Mouse (Mus musculus): Measurements from ENCODE around the gene Fig4. TPM values are rescaled to one million over a fixed set of nuclear protein-coding genes. Genes with fewer than 3 reads are reported as not detected.

Gene Fig4
- polyA plus RNA-seq, 1 experiment from 2014 or later, result 15.1 TPM

DNA sequence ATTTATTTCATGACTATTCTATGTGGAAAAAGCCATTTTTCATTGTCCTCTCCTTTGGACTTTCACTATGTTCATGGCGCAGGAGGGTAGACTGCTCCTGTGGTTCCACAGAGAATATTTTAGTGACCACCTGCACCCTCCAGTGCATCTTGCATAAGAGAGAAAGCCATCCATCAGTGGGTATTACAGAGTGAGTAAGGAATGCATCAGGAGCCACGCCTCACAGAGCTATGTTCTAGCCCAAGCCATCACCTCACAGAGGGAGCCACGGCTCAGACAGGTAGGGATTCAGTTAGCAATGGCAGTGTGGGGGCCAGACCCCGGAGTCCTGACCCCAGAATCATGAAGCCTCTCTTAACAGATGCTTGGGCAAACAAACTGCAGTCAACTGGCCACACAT is 93.5 kb downstream of the Fig4 start:
- no peaks in the 10 kb centered on the region for H3K4me1 ChIP-seq (replicated peaks)
- no peaks in the 10 kb centered on the region for H3K9me3 ChIP-seq
- H3K4me3 ChIP-seq (replicated peaks), result no peak overlapping the region
- no peaks in the 10 kb centered on the region for H3K27me3 ChIP-seq
- no peak overlapping the region for H3K27ac ChIP-seq
- no peak overlapping the region for H3K9ac ChIP-seq (replicated peaks)
- H3K36me3 ChIP-seq, result no peaks in the 10 kb centered on the region
- no peak for ATAC-seq (ENCODE audit: insufficient number of reproducible peaks, insufficient read depth, low FRiP score, low TSS enrichment, low read depth)
- no peak overlapping the region for H3K4me2 ChIP-seq
- WGBS, result 71% methylated on average over 4 of the region's 4 CpGs

DNA sequence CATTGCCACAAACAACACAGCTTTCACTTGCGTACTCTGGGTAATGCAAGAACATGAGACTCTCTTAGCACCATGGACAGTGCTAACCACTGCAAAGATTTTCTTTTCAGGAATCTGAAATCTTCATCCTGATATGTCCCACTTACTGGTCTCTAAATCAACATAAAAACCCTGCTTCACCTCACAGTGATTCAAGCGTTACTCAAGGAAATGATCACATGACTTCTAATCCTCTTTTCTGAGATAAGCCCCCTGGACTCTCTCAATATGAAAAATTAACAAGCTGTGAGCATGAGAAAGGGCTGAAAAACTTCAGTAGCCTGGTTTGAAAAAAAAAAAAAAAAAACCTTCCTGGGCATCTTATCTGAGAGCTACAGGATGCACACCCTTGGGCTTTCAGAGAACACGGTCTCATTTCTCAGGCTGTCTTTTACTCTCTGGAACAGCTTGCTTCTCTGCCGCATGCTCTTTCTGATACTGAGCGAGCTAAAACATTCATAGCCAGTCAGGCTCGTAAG is 94.1 kb downstream of the Fig4 start:
- no peaks in the 10 kb centered on the region for H3K9me3 ChIP-seq
- no peak overlapping the region for H3K4me2 ChIP-seq
- no peak overlapping the region for H3K27ac ChIP-seq
- H3K4me1 ChIP-seq (replicated peaks), result no peaks in the 10 kb centered on the region
- 80% methylated on average over 6 of the region's 6 CpGs for WGBS
- H3K36me3 ChIP-seq, result no peaks in the 10 kb centered on the region
- no peaks in the 10 kb centered on the region for H3K27me3 ChIP-seq
- H3K4me3 ChIP-seq (replicated peaks), result no peak overlapping the region
- no peak for ATAC-seq (ENCODE audit: insufficient number of reproducible peaks, insufficient read depth, low FRiP score, low TSS enrichment, low read depth)
- no peak overlapping the region for H3K9ac ChIP-seq (replicated peaks)

DNA sequence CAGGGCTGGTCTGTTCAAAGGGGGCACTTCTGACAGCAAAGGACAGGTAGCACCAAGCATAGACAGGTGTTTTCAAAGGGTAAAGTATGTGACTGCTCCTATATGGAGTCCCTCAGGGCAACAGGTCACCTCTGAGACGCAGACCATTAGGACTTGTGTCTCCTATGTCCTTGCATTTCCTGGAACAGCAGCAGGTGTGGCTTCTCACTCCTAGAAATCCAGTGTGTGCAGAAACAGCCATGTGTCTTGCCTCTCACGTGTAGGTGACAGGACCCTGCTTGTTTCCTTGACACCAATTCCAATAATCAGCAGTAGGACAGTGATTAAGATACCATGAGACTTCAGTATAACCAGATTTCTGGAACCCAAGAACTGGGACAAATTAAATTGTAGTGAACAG is 97.4 kb downstream of the Fig4 start:
- no peak for ATAC-seq (ENCODE audit: insufficient number of reproducible peaks, insufficient read depth, low FRiP score, low TSS enrichment, low read depth)
- H3K27me3 ChIP-seq, result no peaks in the 10 kb centered on the region
- H3K36me3 ChIP-seq, result no peaks in the 10 kb centered on the region
- WGBS, result 72% methylated on average over 2 of the region's 2 CpGs
- H3K4me2 ChIP-seq, result no peak overlapping the region
- H3K9ac ChIP-seq (replicated peaks), result no peak overlapping the region
- H3K9me3 ChIP-seq, result no peaks in the 10 kb centered on the region
- no peak overlapping the region for H3K4me3 ChIP-seq (replicated peaks)
- H3K4me1 ChIP-seq (replicated peaks), result no peaks in the 10 kb centered on the region
- no peak overlapping the region for H3K27ac ChIP-seq

DNA sequence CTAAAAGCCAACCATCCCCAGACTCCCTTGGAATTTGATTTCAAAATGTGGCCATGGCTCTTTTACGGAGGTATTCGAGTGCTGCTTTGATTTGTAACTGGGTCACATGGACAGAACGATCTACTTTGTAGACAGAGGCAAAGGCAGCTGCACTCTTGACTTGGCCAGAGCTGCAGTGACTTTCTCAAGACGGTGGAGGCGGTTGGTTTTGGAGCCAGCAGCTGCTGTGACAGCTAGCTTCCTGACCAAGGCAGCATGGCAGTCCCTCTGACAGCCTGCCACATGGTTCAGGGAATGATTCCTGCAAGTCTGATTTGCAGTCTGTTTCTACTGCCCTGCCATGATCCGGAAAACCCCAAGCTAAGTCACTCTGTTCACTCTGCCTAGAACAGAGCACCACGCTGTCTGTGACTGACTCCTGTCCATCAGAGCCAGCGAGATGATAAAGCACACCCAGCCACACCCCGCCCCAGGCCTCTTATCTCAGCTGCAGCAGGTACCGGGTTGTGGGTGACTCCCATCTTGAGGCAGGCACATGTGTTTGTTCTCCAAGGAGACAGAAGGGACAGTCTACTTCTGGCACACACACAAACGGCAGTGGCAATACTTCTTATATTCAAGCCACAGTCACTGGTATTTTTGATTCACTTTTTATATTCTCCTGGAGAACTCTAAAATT is 98.3 kb downstream of the Fig4 start:
- Histone ChIP-seq H3K9ac (replicated peaks) (no peak overlapping the region), H3K4me2 (no peak overlapping the region), H3K4me1 (replicated peaks) (no peaks in the 10 kb centered on the region), H3K4me3 (replicated peaks) (no peak overlapping the region), H3K27me3 (no peaks in the 10 kb centered on the region), H3K36me3 (no peaks in the 10 kb centered on the region), H3K9me3 (no peaks in the 10 kb centered on the region), H3K27ac (no peak overlapping the region)
- 71% methylated on average over 11 of the region's 11 CpGs for WGBS
- ATAC-seq (ENCODE audit: insufficient number of reproducible peaks, insufficient read depth, low FRiP score, low TSS enrichment, low read depth), result no peak

DNA sequence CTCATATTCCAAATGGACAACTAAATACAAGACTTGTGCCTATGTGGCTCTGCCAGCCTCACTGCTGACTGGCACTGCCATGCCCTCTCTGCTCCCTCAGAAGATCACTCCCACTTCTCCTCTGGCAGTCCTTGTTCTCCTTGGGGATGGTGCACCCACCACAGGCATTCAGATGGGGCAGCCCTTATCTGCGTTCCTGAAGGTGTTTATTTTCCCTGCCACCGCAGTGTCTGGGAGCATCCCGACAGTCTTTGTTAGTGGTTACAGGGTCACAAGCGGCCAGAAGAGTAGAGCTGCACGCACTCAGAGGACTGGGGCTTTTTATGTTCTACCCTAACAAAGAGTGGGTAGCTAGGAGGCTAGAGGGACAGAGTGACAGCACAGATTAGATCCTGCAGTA is 98.9 kb downstream of the Fig4 start:
- ATAC-seq (ENCODE audit: insufficient number of reproducible peaks, insufficient read depth, low FRiP score, low TSS enrichment, low read depth), result no peak
- no peak overlapping the region for H3K9ac ChIP-seq (replicated peaks)
- no peaks in the 10 kb centered on the region for H3K4me1 ChIP-seq (replicated peaks)
- H3K36me3 ChIP-seq, result no peaks in the 10 kb centered on the region
- no peak overlapping the region for H3K4me3 ChIP-seq (replicated peaks)
- H3K27me3 ChIP-seq, result no peaks in the 10 kb centered on the region
- no peak overlapping the region for H3K4me2 ChIP-seq
- H3K27ac ChIP-seq, result no peak overlapping the region
- WGBS, result 39% methylated on average over 5 of the region's 5 CpGs
- no peaks in the 10 kb centered on the region for H3K9me3 ChIP-seq

DNA sequence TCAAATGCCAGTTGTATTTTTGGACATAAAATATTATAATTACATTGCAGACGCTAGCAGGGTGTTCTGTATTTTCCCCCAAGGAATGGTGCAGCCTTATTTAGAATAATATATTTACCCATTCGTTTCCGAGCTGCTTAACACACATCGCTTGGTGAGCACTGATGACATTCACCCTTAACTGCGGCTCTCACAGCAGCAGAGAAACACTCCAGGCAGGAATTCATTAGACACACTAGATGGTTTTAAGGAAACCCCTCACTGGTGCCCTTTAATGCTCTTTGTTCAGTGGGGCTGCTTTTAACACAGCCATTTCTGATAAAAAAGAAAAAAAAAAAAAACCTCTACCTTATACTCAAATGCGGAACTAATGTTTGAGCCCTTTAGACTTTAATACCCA is 104.3 kb downstream of the Fig4 start:
- no peak overlapping the region for H3K4me3 ChIP-seq (replicated peaks)
- H3K9me3 ChIP-seq, result no peaks in the 10 kb centered on the region
- no peak overlapping the region for H3K9ac ChIP-seq (replicated peaks)
- no peak overlapping the region for H3K27ac ChIP-seq
- no peaks in the 10 kb centered on the region for H3K36me3 ChIP-seq
- no peak overlapping the region for H3K4me2 ChIP-seq
- no peak for ATAC-seq (ENCODE audit: insufficient number of reproducible peaks, insufficient read depth, low FRiP score, low TSS enrichment, low read depth)
- no peaks in the 10 kb centered on the region for H3K27me3 ChIP-seq
- WGBS, result 71% methylated on average over 6 of the region's 6 CpGs
- H3K4me1 ChIP-seq (replicated peaks), result no peaks in the 10 kb centered on the region

DNA sequence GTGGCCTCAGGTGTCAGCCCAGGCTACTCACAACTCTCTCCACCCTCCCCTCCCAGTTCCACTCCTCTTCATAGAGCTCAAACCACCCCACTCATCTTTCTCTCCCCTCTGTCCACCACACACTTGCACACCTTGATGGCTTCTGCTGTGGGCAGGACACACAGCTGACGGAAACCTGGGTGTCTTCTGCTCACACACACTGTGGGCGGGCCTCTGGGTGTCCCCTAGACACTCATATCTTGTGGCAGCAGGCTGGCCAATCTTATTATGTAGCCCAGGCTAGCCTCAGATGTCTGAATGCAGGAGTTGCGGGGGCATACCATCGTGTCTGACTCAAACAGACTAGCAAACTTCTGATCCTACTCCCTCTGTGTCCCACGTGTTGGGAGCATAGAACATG is 105.3 kb downstream of the Fig4 start:
- WGBS, result 91% methylated on average over 5 of the region's 5 CpGs
- H3K4me2 ChIP-seq, result no peak overlapping the region
- no peaks in the 10 kb centered on the region for H3K27me3 ChIP-seq
- H3K4me3 ChIP-seq (replicated peaks), result no peak overlapping the region
- H3K36me3 ChIP-seq, result no peaks in the 10 kb centered on the region
- ATAC-seq (ENCODE audit: insufficient number of reproducible peaks, insufficient read depth, low FRiP score, low TSS enrichment, low read depth), result no peak
- H3K9ac ChIP-seq (replicated peaks), result no peak overlapping the region
- H3K9me3 ChIP-seq, result no peaks in the 10 kb centered on the region
- H3K4me1 ChIP-seq (replicated peaks), result no peaks in the 10 kb centered on the region
- no peak overlapping the region for H3K27ac ChIP-seq

DNA sequence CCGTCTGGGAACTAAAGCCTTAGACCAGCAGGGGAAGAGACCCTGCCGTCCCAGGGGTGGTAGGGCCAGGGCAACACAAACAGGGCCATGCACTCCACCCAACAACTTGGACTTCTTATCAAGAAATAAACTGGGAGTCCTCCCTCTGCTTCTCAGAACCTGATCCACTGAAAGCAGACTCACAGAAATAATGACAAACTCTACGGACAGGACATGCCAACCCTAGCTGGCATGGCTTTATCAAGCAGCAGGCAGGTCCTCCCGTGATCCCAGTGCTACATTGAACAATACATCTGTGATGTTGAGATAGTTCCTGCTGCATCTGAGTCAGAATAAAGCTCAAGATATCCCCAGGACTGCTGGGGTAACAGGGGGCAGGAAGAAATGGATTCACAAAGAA is 106.8 kb downstream of the Fig4 start:
- Histone ChIP-seq H3K27ac (no peak overlapping the region), H3K4me1 (replicated peaks) (no peaks in the 10 kb centered on the region), H3K27me3 (no peaks in the 10 kb centered on the region), H3K9ac (replicated peaks) (no peak overlapping the region), H3K9me3 (no peaks in the 10 kb centered on the region), H3K36me3 (no peaks in the 10 kb centered on the region), H3K4me2 (no peak overlapping the region), H3K4me3 (replicated peaks) (no peak overlapping the region)
- 83% methylated on average over 4 of the region's 4 CpGs for WGBS
- no peak for ATAC-seq (ENCODE audit: insufficient number of reproducible peaks, insufficient read depth, low FRiP score, low TSS enrichment, low read depth)

DNA sequence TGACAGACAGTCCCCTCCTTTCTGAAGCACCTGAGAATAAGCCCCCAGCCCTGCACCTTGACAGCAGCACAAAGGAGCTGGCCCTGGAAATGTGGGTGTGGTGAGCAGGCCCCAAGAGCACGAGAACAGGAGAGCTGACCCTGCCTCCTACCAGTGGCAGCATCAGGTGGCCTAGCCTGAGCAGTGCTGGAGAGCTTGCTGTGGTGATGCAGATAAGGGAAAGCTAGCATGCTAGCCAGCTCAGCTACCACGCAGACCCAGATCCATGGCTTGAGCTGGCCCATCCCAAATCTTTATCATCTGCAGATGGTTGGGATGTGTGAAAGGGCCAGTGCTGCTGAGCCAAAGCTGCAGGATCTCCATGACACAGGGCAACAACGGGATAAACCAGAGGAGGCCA is 113.7 kb downstream of the Fig4 start:
- Histone ChIP-seq H3K9me3 (no peaks in the 10 kb centered on the region), H3K9ac (replicated peaks) (no peak overlapping the region), H3K36me3 (no peaks in the 10 kb centered on the region), H3K4me1 (replicated peaks) (no peaks in the 10 kb centered on the region), H3K4me3 (replicated peaks) (no peak overlapping the region), H3K4me2 (no peak overlapping the region), H3K27ac (no peak overlapping the region), H3K27me3 (no peaks in the 10 kb centered on the region)
- 75% methylated on average over 3 of the region's 3 CpGs for WGBS
- no peak for ATAC-seq (ENCODE audit: insufficient number of reproducible peaks, insufficient read depth, low FRiP score, low TSS enrichment, low read depth)

DNA sequence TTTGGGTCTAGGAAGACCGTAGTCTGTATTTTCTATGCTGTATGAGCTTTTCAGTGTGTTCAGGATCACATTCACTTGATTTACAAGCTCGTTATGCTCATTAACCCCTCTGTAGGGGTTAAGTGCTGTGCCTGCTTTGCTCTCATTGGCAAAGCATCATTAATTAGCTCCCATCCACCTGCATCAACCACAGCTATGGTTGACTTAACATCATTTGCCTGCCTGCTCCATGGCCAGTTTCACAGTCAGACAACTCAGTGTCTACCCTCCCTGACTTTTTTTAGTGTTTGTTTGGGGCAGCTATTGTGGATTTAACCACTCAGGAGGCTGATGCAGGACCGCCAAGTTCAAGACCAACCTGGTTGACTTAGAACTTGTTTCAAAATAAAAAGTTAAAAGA is 119.1 kb downstream of the Fig4 start:
- 68% methylated on average over 3 of the region's 3 CpGs for WGBS
- Histone ChIP-seq H3K4me1 (replicated peaks) (no peaks in the 10 kb centered on the region), H3K4me3 (replicated peaks) (no peak overlapping the region), H3K4me2 (no peak overlapping the region), H3K36me3 (no peaks in the 10 kb centered on the region), H3K9me3 (no peaks in the 10 kb centered on the region), H3K27me3 (no peaks in the 10 kb centered on the region), H3K9ac (replicated peaks) (no peak overlapping the region), H3K27ac (no peak overlapping the region)
- no peak for ATAC-seq (ENCODE audit: insufficient number of reproducible peaks, insufficient read depth, low FRiP score, low TSS enrichment, low read depth)

DNA sequence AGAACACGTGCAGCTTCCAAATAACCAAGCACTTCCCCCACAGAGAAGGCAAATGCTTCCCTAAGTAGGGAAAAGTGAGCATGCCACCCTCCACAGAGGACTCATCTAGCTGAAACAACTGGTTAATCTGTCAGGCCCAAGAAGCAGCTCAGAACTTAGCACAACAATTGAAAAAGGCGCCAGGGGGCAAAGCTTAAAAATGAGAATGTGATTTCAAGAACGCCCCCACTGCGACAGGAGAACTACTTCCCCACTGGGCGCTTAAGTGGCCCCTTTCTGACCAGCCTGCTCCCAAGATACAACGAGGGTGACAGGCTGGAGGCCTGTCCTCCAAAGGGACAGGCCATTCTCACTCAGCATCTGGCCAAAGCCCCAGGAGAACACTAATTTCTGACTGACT is 120.4 kb downstream of the Fig4 start:
- no peak for ATAC-seq (ENCODE audit: insufficient number of reproducible peaks, insufficient read depth, low FRiP score, low TSS enrichment, low read depth)
- Histone ChIP-seq H3K27ac (no peak overlapping the region), H3K4me1 (replicated peaks) (no peaks in the 10 kb centered on the region), H3K9me3 (no peaks in the 10 kb centered on the region), H3K27me3 (no peaks in the 10 kb centered on the region), H3K36me3 (no peaks in the 10 kb centered on the region), H3K9ac (replicated peaks) (no peak overlapping the region), H3K4me2 (no peak overlapping the region), H3K4me3 (replicated peaks) (no peak overlapping the region)
- 26% methylated on average over 6 of the region's 6 CpGs for WGBS

DNA sequence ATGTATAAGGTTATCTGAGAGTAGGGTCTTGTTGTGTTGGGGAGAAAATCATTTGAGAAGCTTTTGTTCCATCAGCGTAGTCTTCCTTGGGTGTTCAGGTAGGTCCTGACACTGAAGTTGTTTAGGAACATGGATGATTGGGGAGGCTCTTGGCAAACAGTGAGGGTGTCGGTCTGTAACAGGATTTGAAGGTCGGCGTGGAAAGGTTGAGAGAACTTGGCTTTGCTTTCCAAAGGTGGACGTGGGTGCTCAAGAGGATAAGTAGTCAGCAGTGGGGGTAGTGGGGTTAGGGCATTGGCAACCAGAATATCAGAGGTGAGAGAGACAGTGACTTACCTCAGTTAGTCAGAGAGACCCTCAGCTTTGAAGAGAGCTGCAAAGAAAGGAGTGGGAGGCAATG is 136.9 kb downstream of the Fig4 start:
- Histone ChIP-seq H3K9me3 (no peaks in the 10 kb centered on the region), H3K4me2 (no peak overlapping the region), H3K4me1 (replicated peaks) (no peaks in the 10 kb centered on the region), H3K4me3 (replicated peaks) (no peak overlapping the region), H3K27me3 (no peaks in the 10 kb centered on the region), H3K36me3 (no peaks in the 10 kb centered on the region), H3K27ac (no peak overlapping the region), H3K9ac (replicated peaks) (no peak overlapping the region)
- ATAC-seq (ENCODE audit: insufficient number of reproducible peaks, insufficient read depth, low FRiP score, low TSS enrichment, low read depth), result no peak
- 92% methylated on average over 5 of the region's 5 CpGs for WGBS
